Mouse (Mus musculus) CD8-positive naive resting alpha-beta T cell, adult 2 months (primary cell): ENCODE measurements around the gene Stk25.

Experiments
- DNase-seq, 2 experiments: peaks; one replicate each; pipeline ENCODE4 v3.0.0; 2022; ENCODE audit warnings: low read depth in 2 of 2, low spot score in 2 of 2

Gene Stk25

GRCm38 (mm10) chr1:93608696-93609245, 49.7 kb downstream of the Stk25 start:
- no peak for DNase-seq

GRCm38 (mm10) chr1:93607090-93608083, 51.1 kb downstream of the Stk25 start:
- DNase-seq, result no peak

GRCm38 (mm10) chr1:93603921-93604320, 54.5 kb downstream of the Stk25 start:
- DNase-seq, result no peak

DNA sequence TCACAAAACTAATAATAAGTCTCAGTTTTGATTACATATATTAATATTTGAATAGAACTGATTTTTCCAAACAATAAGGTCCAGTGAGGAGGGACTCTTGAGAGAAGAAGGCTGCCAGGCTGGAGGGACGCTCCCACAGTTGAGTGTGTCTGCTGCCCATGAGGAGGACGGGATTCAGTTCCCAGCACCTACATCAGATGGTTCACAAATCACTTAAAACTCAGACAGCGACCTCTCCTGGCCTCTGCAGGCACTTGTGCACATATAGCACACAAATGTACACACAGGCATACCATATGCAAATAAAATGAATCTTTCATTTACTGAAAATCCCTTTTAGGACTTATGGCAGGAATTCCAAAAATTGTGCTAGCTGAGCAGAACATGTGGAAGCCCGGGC, 55.5 kb downstream of the Stk25 start:
- no peak for DNase-seq

DNA sequence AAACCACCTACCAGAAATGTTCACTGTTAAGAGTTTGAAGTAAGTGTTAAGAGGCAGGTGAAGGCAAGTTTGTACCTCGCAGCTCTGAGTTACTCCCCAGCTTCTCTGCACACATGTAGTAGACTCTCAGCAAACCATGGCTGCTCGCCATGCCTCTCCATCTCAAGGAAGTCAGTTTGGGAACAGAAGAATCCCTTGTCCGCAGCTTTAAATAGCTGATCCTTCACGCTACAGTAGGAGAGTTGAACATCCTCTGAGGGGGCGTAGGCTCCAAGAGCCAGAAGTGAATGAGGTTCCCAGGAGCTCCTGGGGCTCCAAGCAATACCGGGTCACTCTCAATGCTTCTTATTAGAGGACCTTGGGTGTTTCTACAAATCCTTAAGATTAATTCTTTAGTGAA, 62.5 kb downstream of the Stk25 start:
- DNase-seq, result no peak

DNA sequence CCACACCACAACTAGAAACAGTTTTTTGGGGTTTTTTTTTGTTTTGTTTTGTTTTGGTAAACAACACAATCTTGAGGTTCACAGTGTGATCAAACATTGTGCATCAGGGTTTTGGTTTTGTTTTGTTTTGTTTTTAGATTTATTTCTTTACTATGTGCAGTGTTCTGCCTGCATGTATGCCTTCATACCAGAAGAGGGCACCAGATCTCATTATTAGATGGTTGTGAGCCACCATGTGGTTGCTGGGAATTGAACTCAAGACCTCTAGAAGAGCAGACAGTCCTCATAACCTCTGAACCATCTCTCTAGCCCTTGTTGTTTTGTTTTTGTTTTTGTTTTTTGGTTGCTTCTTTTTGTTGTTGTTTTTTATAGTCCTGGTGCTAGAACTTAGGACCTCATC, 64.5 kb downstream of the Stk25 start:
- DNase-seq, result no peak

GRCm38 (mm10) chr1:93588346-93588745, 70.1 kb downstream of the Stk25 start:
- no peak for DNase-seq

DNA sequence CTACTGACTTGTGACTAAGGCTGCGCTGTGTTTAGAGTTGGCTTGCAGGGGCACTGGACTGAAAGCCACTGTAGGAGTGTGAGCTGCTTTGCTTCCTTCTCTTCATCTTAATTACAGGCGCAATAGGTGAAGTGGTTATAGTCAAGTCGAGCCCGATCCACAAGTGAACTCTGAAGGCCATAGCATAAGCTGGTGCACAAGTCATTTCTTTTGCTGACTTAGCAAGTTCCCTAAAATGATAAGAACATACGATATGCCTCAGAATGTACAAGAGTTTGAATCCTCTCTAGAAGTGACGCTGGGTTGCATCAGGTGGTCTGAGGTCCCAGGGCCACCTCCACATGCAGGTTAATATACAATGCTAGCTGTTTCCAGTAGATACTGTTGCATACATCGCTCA, 76.9 kb downstream of the Stk25 start:
- no peak for DNase-seq

- DNase-seq, result no peak
These were observed 80.6 kb downstream of the Stk25 start for GRCm38 (mm10) chr1:93577861-93578260.

GRCm38 (mm10) chr1:93577066-93577465, 81.4 kb downstream of the Stk25 start:
- DNase-seq, result no peak
